Mouse (Mus musculus): Measurements from ENCODE around the gene Atxn1.

DNA sequence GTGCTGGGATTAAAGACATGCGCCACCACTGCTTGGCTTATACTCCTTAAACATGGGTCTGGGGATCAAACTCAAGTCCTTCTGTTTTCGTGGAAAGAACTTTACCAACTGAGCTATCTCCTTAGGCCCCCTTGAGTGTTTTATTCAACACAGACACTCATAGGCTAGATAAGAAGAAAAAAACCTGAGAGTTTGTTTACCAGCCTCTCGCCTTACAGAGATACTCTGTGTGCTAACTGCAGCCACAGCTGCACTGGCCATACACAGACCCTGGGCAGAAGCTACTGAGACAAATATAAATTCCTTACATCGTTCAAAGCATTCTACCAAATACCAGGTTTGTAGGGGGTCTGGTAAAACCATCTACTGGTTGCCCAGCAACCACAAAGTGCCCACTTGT, 406.4 kb downstream of the Atxn1 start:
- TF ChIP-seq POLR2A (IDR thresholded peaks at IDR 0.05; ENCODE audit: insufficient read length, low read depth) (no peak), MYOD1 (IDR thresholded peaks at IDR 0.05; ENCODE audit: control insufficient read depth in 1 of 3, insufficient read length in 2 of 3, low read depth in 2 of 3) (no peak), MAX (IDR thresholded peaks at IDR 0.05; ENCODE audit: low read depth) (no peak), POLR2AphosphoS2 (IDR thresholded peaks at IDR 0.05; ENCODE audit: insufficient read length, low read depth) (no peak)

All from myocyte (in vitro differentiated cells).